Mouse (Mus musculus): ENCODE measurements around the gene Adgrg6.

DNA sequence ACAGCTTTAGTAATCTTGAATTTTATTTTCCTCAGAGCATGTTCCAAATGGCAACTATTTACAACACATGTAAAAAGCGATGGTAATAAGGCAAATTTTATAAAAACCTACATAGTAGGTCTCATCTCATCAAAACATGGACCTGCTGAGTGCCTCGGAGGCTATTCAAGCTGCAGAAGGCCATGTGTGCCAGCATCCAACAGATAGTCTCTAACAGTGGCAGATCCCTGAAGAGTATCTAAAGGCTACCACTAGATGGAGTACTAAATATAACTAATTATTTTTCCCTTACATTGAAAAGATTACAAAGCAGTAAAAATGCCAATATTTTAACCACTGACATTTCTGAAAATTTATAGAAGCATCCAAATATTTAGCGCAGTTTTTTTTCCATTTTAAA is 93.6 kb downstream of the Adgrg6 start:
- TF ChIP-seq CTCF (IDR thresholded peaks at IDR 0.05) (peak; percentile 75), POLR2A (IDR thresholded peaks at IDR 0.05; ENCODE audit: insufficient read depth, low read depth, low read length) (no peak), EP300 (IDR thresholded peaks at IDR 0.05; ENCODE audit: insufficient read depth, low read depth, low read length) (no peak)
